ENCODE assay signal across 19 mouse cellular contexts in the genomic region with DNA sequence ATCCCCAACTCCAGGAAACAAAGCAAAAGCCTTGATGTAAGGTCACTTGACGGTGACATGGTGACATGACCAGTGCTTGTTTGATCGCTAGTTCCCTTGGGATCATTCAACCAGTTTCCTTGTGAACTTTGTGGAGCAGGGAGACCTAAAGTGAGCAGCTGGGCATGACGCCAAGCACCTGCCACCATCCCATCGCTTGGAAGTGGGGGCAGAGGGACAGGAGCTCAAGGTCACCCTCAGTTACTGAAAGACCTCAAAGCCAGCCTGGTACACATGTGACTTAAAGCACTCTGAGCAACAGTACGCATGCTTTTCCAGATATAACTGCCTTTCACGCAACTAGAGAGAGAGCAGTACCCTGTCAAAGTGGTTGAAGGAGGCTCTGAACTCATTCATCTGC. TPM values are rescaled to one million over a fixed set of nuclear protein-coding genes. Genes with fewer than 3 reads are reported as not detected.
DNase-seq lines count a peak whose midpoint lies in the region; ATAC-seq and TF ChIP-seq lines count a peak whose summit lies in the region.
"Had no signal": no experiment of that assay in that cellular context is flagged by ENCODE, and none has a peak within 500 bp of the region (broad histone marks: within the 10 kb centered on the region; RNA-seq: fewer than 3 reads in every experiment).

No protein-coding gene starts in this region.

- intact Hi-C loops in heart, adult 2 months (cut with DNase I) = no loop called here

- H3K79me2 ChIP-seq in heart, adult 2 months (replicated peaks; ENCODE audit: control insufficient read depth, insufficient read depth, low read length) = no peaks in the 10 kb centered on the region

- no peaks in the 10 kb centered on the region for H3K9me3 ChIP-seq in liver, embryonic 15.5 days (replicated peaks)
- no peaks in the 10 kb centered on the region for H3K9me3 ChIP-seq in heart, embryonic 15.5 days (replicated peaks)
- H3K9me3 ChIP-seq: limb, embryonic 13.5 days; midbrain, embryonic 12.5 days had no signal

- DNase-seq in heart, adult 2 months = peak in 1 of 2 experiments; percentile 30
- no peak for DNase-seq in heart, adult 8-10 months (ENCODE audit: low spot score)
- DNase-seq in liver = no peak
- DNase-seq in urinary bladder, postnatal 10 days (ENCODE audit: low spot score) = no peak
- DNase-seq in lung, adult 18-20 months = no peak
- DNase-seq: adrenal gland, postnatal 25 days; B cell, adult 2 months; cerebellum, adult 2 months; lung, embryonic 14.5 days; right cerebral cortex, postnatal 25 days had no signal

- H3K4me3 ChIP-seq in heart, adult 2 months = no peak overlapping the region
- H3K4me3 ChIP-seq in liver, embryonic 15.5 days (replicated peaks) = no peak overlapping the region
- H3K4me3 ChIP-seq in heart, embryonic 15.5 days = no peak overlapping the region
- no peak overlapping the region for H3K4me3 ChIP-seq in small intestine, adult 2 months (ENCODE audit: low read depth, low read length)
- H3K4me3 ChIP-seq: erythroblast, embryonic 14.5 days; limb, embryonic 13.5 days; midbrain, embryonic 12.5 days had no signal

- H3K27me3 ChIP-seq in heart, adult 2 months (ENCODE audit: control insufficient read depth, insufficient read depth, low read length) = no peaks in the 10 kb centered on the region
- no peaks in the 10 kb centered on the region for H3K27me3 ChIP-seq in liver, embryonic 15.5 days
- no peaks in the 10 kb centered on the region for H3K27me3 ChIP-seq in heart, embryonic 15.5 days
- no peaks in the 10 kb centered on the region for H3K27me3 ChIP-seq in small intestine, adult 2 months (ENCODE audit: control insufficient read depth, insufficient read depth, low read length)
- H3K27me3 ChIP-seq: limb, embryonic 13.5 days; midbrain, embryonic 12.5 days had no signal

- TF ChIP-seq POLR2A in heart, adult 2 months (IDR thresholded peaks at IDR 0.05; ENCODE audit: insufficient read depth, low read depth, low read length) = no peak
- TF ChIP-seq POLR2A in small intestine, adult 2 months (IDR thresholded peaks at IDR 0.05; ENCODE audit: low read depth, low read length) = no peak

- H3K27ac ChIP-seq in heart, adult 2 months = peak overlapping the region; percentile 49; the same call in 1 of the 2 replicates
- H3K27ac ChIP-seq in liver, embryonic 15.5 days (replicated peaks) = no peak overlapping the region
- H3K27ac ChIP-seq in heart, embryonic 15.5 days = peak overlapping the region; percentile 87
- H3K27ac ChIP-seq in small intestine, adult 2 months (ENCODE audit: insufficient read depth, low read depth, low read length) = peak overlapping the region; percentile 21; the same call in 1 of the 2 replicates
- H3K27ac ChIP-seq: hindbrain, embryonic 14.5 days; limb, embryonic 13.5 days; macrophage; midbrain, embryonic 12.5 days had no signal

- H3K4me2 ChIP-seq in liver, embryonic 15.5 days = no peak overlapping the region
- H3K4me2 ChIP-seq in heart, embryonic 15.5 days = no peak overlapping the region
- H3K4me2 ChIP-seq: hindbrain, embryonic 14.5 days; limb, embryonic 13.5 days; lung, embryonic 14.5 days; midbrain, embryonic 12.5 days had no signal

- peaks cover 2% of the 10 kb centered on the region; the same call in 1 of the 2 replicates for H3K4me1 ChIP-seq in heart, adult 2 months (ENCODE audit: control insufficient read depth, insufficient read depth, low read length)
- H3K4me1 ChIP-seq in liver, embryonic 15.5 days (replicated peaks) = no peaks in the 10 kb centered on the region
- H3K4me1 ChIP-seq in heart, embryonic 15.5 days (replicated peaks) = peaks cover 36% of the 10 kb centered on the region
- no peaks in the 10 kb centered on the region for H3K4me1 ChIP-seq in small intestine, adult 2 months (ENCODE audit: control insufficient read depth, insufficient read depth, insufficient read length, low read length)
- H3K4me1 ChIP-seq: limb, embryonic 13.5 days; midbrain, embryonic 12.5 days had no signal

- peaks cover 16% of the 10 kb centered on the region; the same call in 1 of the 2 replicates for H3K36me3 ChIP-seq in heart, adult 2 months (ENCODE audit: control insufficient read depth, insufficient read depth, low read length)
- H3K36me3 ChIP-seq in liver, embryonic 15.5 days (replicated peaks) = no peaks in the 10 kb centered on the region
- peaks cover 58% of the 10 kb centered on the region for H3K36me3 ChIP-seq in heart, embryonic 15.5 days
- H3K36me3 ChIP-seq in small intestine, adult 2 months (ENCODE audit: control insufficient read depth, insufficient read depth, low read length) = no peaks in the 10 kb centered on the region
- H3K36me3 ChIP-seq: limb, embryonic 13.5 days; midbrain, embryonic 12.5 days had no signal

- peak; percentile 50; the same call in 1 of the 2 replicates for TF ChIP-seq EP300 in heart, adult 2 months (IDR thresholded peaks at IDR 0.05; ENCODE audit: insufficient read depth, low read depth, low read length)

- ATAC-seq in liver, embryonic 15.5 days (ENCODE audit: insufficient read depth) = 0 out of 2 replicates have a peak, but pooled peaks have one; percentile 22
- ATAC-seq in heart, embryonic 15.5 days (replicated peaks; ENCODE audit: insufficient number of reproducible peaks, insufficient read depth, low FRiP score, low read depth) = peak; percentile 79
- ATAC-seq: forebrain, embryonic 14.5 days had no signal

- TF ChIP-seq CTCF in heart, adult 2 months (IDR thresholded peaks at IDR 0.05) = no peak
- TF ChIP-seq CTCF in small intestine, adult 2 months (IDR thresholded peaks at IDR 0.05; ENCODE audit: extremely low read depth, insufficient read length, insufficient replicate concordance, low read depth, low read length) = no peak

- no peak overlapping the region for H3K9ac ChIP-seq in heart, adult 2 months (ENCODE audit: low read depth, low read length)
- no peak overlapping the region for H3K9ac ChIP-seq in liver, embryonic 15.5 days
- H3K9ac ChIP-seq in heart, embryonic 15.5 days = peak overlapping the region; percentile 21; the same call in 1 of the 2 replicates
- H3K9ac ChIP-seq: hindbrain, embryonic 14.5 days; limb, embryonic 13.5 days; lung, embryonic 14.5 days; midbrain, embryonic 12.5 days had no signal

- 43% methylated on average over 6 of the region's 6 CpGs for WGBS in heart, adult 2 months
- 66% methylated on average over 6 of the region's 6 CpGs for WGBS in liver, embryonic 15.5 days (ENCODE audit: insufficient replicate concordance)
- 42% methylated on average over 6 of the region's 6 CpGs for WGBS in heart, embryonic 15.5 days
- 54% methylated on average over 6 of the region's 6 CpGs for WGBS in small intestine, adult 2 months

RNA-seq across cellular contexts. Expression of a gene that starts 16.8 kb away (rescaled TPM):
- total RNA-seq in heart, adult 2 months (2021) = 100 to 1,000 TPM in 1 of 2 experiments, 10 to 100 TPM in 1; 88.1 to 103 TPM
- polyA plus RNA-seq in heart, adult 2 months (2012; rRNA removed) = 42.2 and 129 TPM in 2 replicates
- 100 to 1,000 TPM in 2 of 4 experiments, 10 to 100 TPM in 2; 78.6 to 124 (median 104) TPM for total RNA-seq in heart, adult 8-10 months (2022)
- polyA plus RNA-seq in liver, embryonic 15.5 days (2015; fragmentation: Nextera tagmentation; extraction: Ambion mirVana) = 7.0 and 8.0 TPM in 2 replicates
- polyA plus RNA-seq in heart, embryonic 15.5 days (2015; fragmentation: Nextera tagmentation; extraction: Ambion mirVana) = 10.1 and 12.1 TPM in 2 replicates
- 0.86 and 2.0 TPM in 2 replicates for polyA plus RNA-seq in small intestine, adult 2 months (2012; rRNA removed)
